ENCODE assay signal across 20 mouse cellular contexts in the genomic region with DNA sequence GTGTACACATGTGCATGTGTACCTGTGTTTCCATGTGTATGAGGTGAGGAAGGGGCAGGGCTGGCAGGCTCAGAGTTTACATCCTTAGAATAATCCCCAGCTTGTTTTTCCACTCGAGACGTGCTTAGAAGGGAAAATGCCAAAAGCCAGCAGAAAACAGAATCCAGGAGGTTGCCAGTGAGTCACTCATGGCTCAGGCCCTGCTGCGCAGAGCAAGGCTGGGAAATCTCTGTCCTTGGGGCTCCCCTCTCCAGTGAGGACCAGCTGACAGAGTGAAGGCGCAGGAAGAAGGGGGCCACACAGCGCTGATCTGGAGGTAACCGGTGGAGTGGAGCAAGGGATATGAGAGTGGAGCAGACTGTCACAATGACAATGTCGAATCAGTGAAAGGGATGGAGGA.
DNase-seq lines count a peak whose midpoint lies in the region; ATAC-seq and TF ChIP-seq lines count a peak whose summit lies in the region.
"Had no signal": no experiment of that assay in that cellular context is flagged by ENCODE, and none has a peak within 500 bp of the region (broad histone marks: within the 10 kb centered on the region; RNA-seq: fewer than 3 reads in every experiment).

No protein-coding gene starts in this region.

- DNase-seq in cerebellum, adult 2 months: peak; percentile 58 to 67
- no peak for DNase-seq in cerebellum, adult 8-10 months
- DNase-seq in midbrain, embryonic 11.5 days (ENCODE audit: low spot score, missing footprints): no peak
- DNase-seq in adrenal gland, postnatal 14 days: peak; percentile 64
- no peak for DNase-seq in gastrocnemius, postnatal 25 days
- DNase-seq: cerebellum, adult 11 months; cerebellum, postnatal 14 days; embryo, embryonic 11 days; heart, postnatal 36 days; kidney, postnatal 25 days; layer of hippocampus, postnatal 36 days had no signal

- no peak overlapping the region for H3K4me3 ChIP-seq in cerebellum, adult 2 months (replicated peaks; ENCODE audit: insufficient read depth, low read depth, low read length)
- no peak overlapping the region for H3K4me3 ChIP-seq in midbrain, embryonic 11.5 days (ENCODE audit: low read depth, low read length)
- H3K4me3 ChIP-seq in midbrain, embryonic 15.5 days: no peak overlapping the region
- H3K4me3 ChIP-seq in myocyte: no peak overlapping the region
- no peak overlapping the region for H3K4me3 ChIP-seq in intestine, embryonic 15.5 days (replicated peaks)
- H3K4me3 ChIP-seq: heart, embryonic 15.5 days; neural tube, embryonic 13.5 days had no signal

- TF ChIP-seq CTCF in cerebellum, adult 2 months (IDR thresholded peaks at IDR 0.05; ENCODE audit: borderline replicate concordance, insufficient read depth, low read depth, low read length): no peak

- no peak overlapping the region for H3ac ChIP-seq in myocyte (ENCODE audit: control insufficient read depth, insufficient read length)

- H3K9ac ChIP-seq in midbrain, embryonic 11.5 days (ENCODE audit: low read length): 0 out of 2 replicates have a peak overlapping the region, but pooled peaks have one; percentile 12
- H3K9ac ChIP-seq in midbrain, embryonic 15.5 days: no peak overlapping the region
- no peak overlapping the region for H3K9ac ChIP-seq in intestine, embryonic 15.5 days
- H3K9ac ChIP-seq: forebrain, postnatal 0 days; heart, embryonic 15.5 days; hindbrain, embryonic 14.5 days; neural tube, embryonic 13.5 days had no signal

- H3K4me2 ChIP-seq in midbrain, embryonic 11.5 days: no peak overlapping the region
- no peak overlapping the region for H3K4me2 ChIP-seq in midbrain, embryonic 15.5 days
- peak overlapping the region; percentile 62 for H3K4me2 ChIP-seq in myocyte (ENCODE audit: low read depth)
- no peak overlapping the region for H3K4me2 ChIP-seq in intestine, embryonic 15.5 days (replicated peaks)
- H3K4me2 ChIP-seq: heart, embryonic 15.5 days; hindbrain, embryonic 14.5 days; neural tube, embryonic 13.5 days had no signal

- no peaks in the 10 kb centered on the region for H3K27me3 ChIP-seq in cerebellum, adult 2 months (ENCODE audit: control insufficient read depth, insufficient read depth, low read length)
- H3K27me3 ChIP-seq in midbrain, embryonic 11.5 days (ENCODE audit: control insufficient read depth, insufficient read depth, low read length): no peaks in the 10 kb centered on the region
- no peaks in the 10 kb centered on the region for H3K27me3 ChIP-seq in midbrain, embryonic 15.5 days (replicated peaks)
- H3K27me3 ChIP-seq in myocyte (ENCODE audit: control insufficient read depth, insufficient read depth, insufficient read length): no peaks in the 10 kb centered on the region
- no peaks in the 10 kb centered on the region for H3K27me3 ChIP-seq in intestine, embryonic 15.5 days (replicated peaks)
- H3K27me3 ChIP-seq: neural tube, embryonic 13.5 days had no signal

- peaks cover 23% of the 10 kb centered on the region for H3K4me1 ChIP-seq in cerebellum, adult 2 months (ENCODE audit: control insufficient read depth, insufficient read depth, low read length)
- H3K4me1 ChIP-seq in midbrain, embryonic 11.5 days (ENCODE audit: control insufficient read depth, insufficient read depth, low read length): peaks cover 32% of the 10 kb centered on the region
- H3K4me1 ChIP-seq in midbrain, embryonic 15.5 days: peaks cover 26% of the 10 kb centered on the region
- H3K4me1 ChIP-seq in intestine, embryonic 15.5 days (replicated peaks): 0 out of 2 replicates have a peak, but pooled peaks cover 5% of the 10 kb centered on the region

- no peaks in the 10 kb centered on the region for H3K9me3 ChIP-seq in midbrain, embryonic 11.5 days (ENCODE audit: control insufficient read depth, low read length)
- H3K9me3 ChIP-seq in midbrain, embryonic 15.5 days: no peaks in the 10 kb centered on the region
- no peaks in the 10 kb centered on the region for H3K9me3 ChIP-seq in intestine, embryonic 15.5 days
- H3K9me3 ChIP-seq: heart, embryonic 15.5 days; neural tube, embryonic 13.5 days had no signal

- WGBS in cerebellum, adult 2 months: 27% methylated on average over 7 of the region's 7 CpGs
- 55% methylated on average over 7 of the region's 7 CpGs for WGBS in midbrain, embryonic 11.5 days
- 48% methylated on average over 7 of the region's 7 CpGs for WGBS in midbrain, embryonic 15.5 days
- WGBS in intestine, embryonic 15.5 days: 75% methylated on average over 7 of the region's 7 CpGs

- H3K27ac ChIP-seq in cerebellum, adult 2 months (ENCODE audit: insufficient read depth, low read length): peak overlapping the region; percentile 15; the same call in 1 of the 2 replicates
- H3K27ac ChIP-seq in midbrain, embryonic 11.5 days (ENCODE audit: low read depth, low read length): no peak overlapping the region
- H3K27ac ChIP-seq in midbrain, embryonic 15.5 days: no peak overlapping the region
- H3K27ac ChIP-seq in intestine, embryonic 15.5 days: no peak overlapping the region
- H3K27ac ChIP-seq: heart, embryonic 15.5 days; hindbrain, embryonic 14.5 days; macrophage; neural tube, embryonic 13.5 days had no signal

- no peak for TF ChIP-seq POLR2A in cerebellum, adult 2 months (IDR thresholded peaks at IDR 0.05; ENCODE audit: borderline replicate concordance, insufficient read depth, low read length)
- no peak for TF ChIP-seq POLR2A in myocyte (IDR thresholded peaks at IDR 0.05; ENCODE audit: insufficient read length, low read depth)

- H3K79me2 ChIP-seq in myocyte (ENCODE audit: control insufficient read depth, insufficient read depth): no peaks in the 10 kb centered on the region

- no peak for ATAC-seq in midbrain, embryonic 11.5 days (ENCODE audit: low FRiP score)
- no peak for ATAC-seq in midbrain, embryonic 15.5 days (replicated peaks)
- ATAC-seq in intestine, embryonic 15.5 days: no peak
- ATAC-seq: forebrain, postnatal 0 days; intestine, embryonic 16.5 days had no signal

- H3K36me3 ChIP-seq in midbrain, embryonic 11.5 days (ENCODE audit: control insufficient read depth, insufficient read depth, low read length): no peaks in the 10 kb centered on the region
- no peaks in the 10 kb centered on the region for H3K36me3 ChIP-seq in midbrain, embryonic 15.5 days (replicated peaks)
- H3K36me3 ChIP-seq in myocyte (ENCODE audit: control insufficient read depth, insufficient read depth): no peaks in the 10 kb centered on the region
- H3K36me3 ChIP-seq in intestine, embryonic 15.5 days: no peaks in the 10 kb centered on the region
- H3K36me3 ChIP-seq: heart, embryonic 15.5 days; neural tube, embryonic 13.5 days had no signal

TF ChIP-seq in myocyte, 11 proteins besides CTCF, POLR2A, EP300 and RAD21:
- no peak for TF ChIP-seq CEBPB (IDR thresholded peaks at IDR 0.05; ENCODE audit: insufficient read depth, poor library complexity, severe bottlenecking)
- no peak for TF ChIP-seq REST (IDR thresholded peaks at IDR 0.05; ENCODE audit: insufficient read depth, insufficient read length)
- TF ChIP-seq USF1 (IDR thresholded peaks at IDR 0.05; ENCODE audit: low read depth): no peak
- TF ChIP-seq MYOD1 (IDR thresholded peaks at IDR 0.05; ENCODE audit: control insufficient read depth in 1 of 3, insufficient read length in 2 of 3, low read depth in 2 of 3): no peak
- TF ChIP-seq MAX (IDR thresholded peaks at IDR 0.05; ENCODE audit: low read depth): no peak
- no peak for TF ChIP-seq TCF3 (IDR thresholded peaks at IDR 0.05; ENCODE audit: insufficient read length, low read depth)
- no peak for TF ChIP-seq TCF12 (IDR thresholded peaks at IDR 0.05; ENCODE audit: insufficient read depth, poor library complexity, severe bottlenecking)
- TF ChIP-seq MYOG (IDR thresholded peaks at IDR 0.05; ENCODE audit: control insufficient read depth in 1 of 3, insufficient read depth in 1 of 3, insufficient read length in 2 of 3, low read depth in 2 of 3): no peak
- TF ChIP-seq E2F4 (IDR thresholded peaks at IDR 0.05; ENCODE audit: insufficient read depth): no peak
- no peak for TF ChIP-seq SRF (IDR thresholded peaks at IDR 0.05; ENCODE audit: control insufficient read depth, insufficient read length, low read depth)
- no peak for TF ChIP-seq POLR2AphosphoS2 (IDR thresholded peaks at IDR 0.05; ENCODE audit: insufficient read length, low read depth)
TF ChIP-seq in myocyte: peak in this region for 0.

Comparison
In these comparisons a context has a peak if more than half of its experiments do, and no peak if none do; other contexts are left out.
1. DNase-seq: peak in cerebellum, adult 2 months (2 of 2) and adrenal gland, postnatal 14 days (single experiment); none in cerebellum, adult 8-10 months (single experiment), midbrain, embryonic 11.5 days (single experiment) and gastrocnemius, postnatal 25 days (single experiment).